Mouse (Mus musculus): ENCODE measurements around the gene 4930442H23Rik.

DNA sequence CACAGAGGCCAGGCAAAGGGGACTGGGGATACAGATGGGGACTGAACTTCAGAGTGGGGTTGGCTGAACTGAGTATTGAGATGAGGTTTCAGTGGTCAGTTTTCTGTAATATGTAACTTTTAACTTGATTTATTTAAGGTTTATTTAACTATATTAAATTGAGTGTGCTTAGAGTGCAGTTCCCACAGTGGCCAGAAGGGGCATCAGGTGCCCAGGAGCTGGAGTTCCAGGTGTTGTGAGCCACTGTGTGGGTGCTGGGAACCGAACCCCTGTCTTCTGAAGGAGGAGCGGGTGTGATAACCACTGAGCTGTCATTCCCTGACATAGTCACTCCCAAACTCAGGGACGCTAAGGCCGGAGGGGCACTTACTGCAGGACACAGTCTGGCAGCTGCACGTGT is 26.5 kb upstream of the 4930442H23Rik start:
- TF ChIP-seq CTCF (conservative IDR thresholded peaks at IDR 0.05; ENCODE audit: low read length) (peak; percentile 83), POU5F1 (IDR thresholded peaks at IDR 0.05; ENCODE audit: borderline replicate concordance, low read length) (no peak)
